8 mouse cellular contexts compared by ENCODE assay signal in the genomic region with DNA sequence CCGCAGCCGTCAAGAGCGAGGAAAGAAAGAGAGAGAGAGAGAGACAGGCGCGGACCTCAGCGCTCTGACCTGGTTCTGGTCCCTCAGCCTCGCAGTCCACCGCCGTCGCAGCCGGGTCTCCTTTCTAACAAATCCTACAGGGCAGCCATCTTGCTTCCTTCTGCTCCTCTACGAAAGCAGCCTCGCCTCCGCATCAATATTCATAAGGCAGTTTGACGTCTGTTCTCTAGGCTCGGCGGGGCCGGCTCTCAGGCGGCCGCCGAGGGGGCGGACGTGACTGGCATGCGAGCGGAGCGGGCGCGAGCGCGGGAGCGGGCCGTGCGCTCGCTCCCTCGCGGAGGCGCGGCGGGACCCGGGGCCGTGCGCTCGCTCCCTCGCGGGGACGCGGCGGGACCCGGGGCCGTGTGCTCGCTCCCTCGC. TPM values are rescaled to one million over a fixed set of nuclear protein-coding genes. Genes with fewer than 3 reads are reported as not detected.
DNase-seq lines count a peak whose midpoint lies in the region; ATAC-seq and TF ChIP-seq lines count a peak whose summit lies in the region.

No protein-coding gene starts in this region.

- WGBS in intestine, embryonic 14.5 days = under 1% methylated on average over 43 of the region's 52 CpGs

- DNase-seq in gastrocnemius, postnatal 14 days = peak; percentile 85
- DNase-seq in intestine, embryonic 14.5 days (ENCODE audit: low spot score) = peak; percentile 90
- peak; percentile 92 to 96 for DNase-seq in left cerebral cortex, postnatal 14 days (ENCODE audit: low spot score in 2 of 2)
- peak; percentile 91 for DNase-seq in right cerebral cortex, postnatal 25 days
- DNase-seq in urinary bladder, postnatal 36 days (ENCODE audit: low spot score in 2 of 2) = peak; percentile 78 to 85

- peak overlapping the region; percentile 96 for H3K27ac ChIP-seq in cortical plate, adult 2 months (ENCODE audit: insufficient read depth, low read length)
- H3K27ac ChIP-seq in intestine, embryonic 14.5 days (ENCODE audit: low read depth) = peak overlapping the region; percentile 95

- H3K9ac ChIP-seq in intestine, embryonic 14.5 days (ENCODE audit: low read length) = peak overlapping the region; percentile 90

- peaks cover 5% of the 10 kb centered on the region for H3K4me1 ChIP-seq in cortical plate, adult 2 months (ENCODE audit: control insufficient read depth, insufficient read depth, low read length)
- 0 out of 2 replicates have a peak, but pooled peaks cover 14% of the 10 kb centered on the region for H3K4me1 ChIP-seq in intestine, embryonic 14.5 days (replicated peaks; ENCODE audit: control insufficient read depth, insufficient read depth, low read length)

- peak overlapping the region; percentile 71 for H3K4me2 ChIP-seq in intestine, embryonic 14.5 days (ENCODE audit: low read length)

- H3K4me3 ChIP-seq in cortical plate, adult 2 months (ENCODE audit: insufficient read depth, low read length) = peak overlapping the region; percentile 77
- H3K4me3 ChIP-seq in intestine, embryonic 14.5 days (ENCODE audit: low read depth, low read length) = peak overlapping the region; percentile 84

- H3K9me3 ChIP-seq in intestine, embryonic 14.5 days (ENCODE audit: control insufficient read depth, low read length) = no peaks in the 10 kb centered on the region

- H3K36me3 ChIP-seq in intestine, embryonic 14.5 days (ENCODE audit: control insufficient read depth, insufficient read depth, low read length) = no peaks in the 10 kb centered on the region

- H3K27me3 ChIP-seq in intestine, embryonic 14.5 days (replicated peaks; ENCODE audit: control insufficient read depth, insufficient read depth, low read length) = no peaks in the 10 kb centered on the region

- intact Hi-C loops in gastrocnemius, postnatal 14 days (cut with DNase I; ENCODE audit: low total_unique reads) = no loop called here
- intact Hi-C loops in left cerebral cortex, postnatal 14 days (cut with DNase I) = loop anchor here (10.0 kb wide), 2 partner anchors 211 to 701 kb away; no protein-coding TSS in a partner anchor

- no peak for TF ChIP-seq CTCF in cortical plate, adult 2 months (IDR thresholded peaks at IDR 0.05; ENCODE audit: extremely low read depth, insufficient read depth, low read length)

- peak; percentile 90 for TF ChIP-seq POLR2A in cortical plate, adult 2 months (IDR thresholded peaks at IDR 0.05; ENCODE audit: extremely low read depth, insufficient read depth, low read length)

- ATAC-seq in activated CD4-positive, CD25-positive, alpha-beta regulatory T cell, adult 4 months = peak; percentile 89
- peak; percentile 93 for ATAC-seq in intestine, embryonic 14.5 days (replicated peaks; ENCODE audit: low FRiP score, low TSS enrichment, low read depth)
- ATAC-seq in megakaryocyte-erythroid progenitor cell, adult 5-6 weeks (replicated peaks; ENCODE audit: low FRiP score, low TSS enrichment, poor library complexity, severe bottlenecking) = peak; percentile 92

RNA-seq across cellular contexts. Expression of gene Tet2, which starts 0.8 kb away (rescaled TPM):
- 10 to 100 TPM; 36.7 to 44.6 TPM for polyA plus RNA-seq in activated CD4-positive, CD25-positive, alpha-beta regulatory T cell, adult 4 months (2017; shearing (Covaris generic))
- 25.6 and 27.9 TPM in 2 replicates for polyA plus RNA-seq in cortical plate, adult 2 months (2012; rRNA removed)
- 10 to 100 TPM; 32.1 to 34.3 TPM for total RNA-seq in gastrocnemius, postnatal 14 days (2021)
- 17.9 and 19.7 TPM in 2 replicates for polyA plus RNA-seq in intestine, embryonic 14.5 days (2014; fragmentation: Nextera tagmentation; extraction: Ambion mirVana)
- total RNA-seq in left cerebral cortex, postnatal 14 days (2021) = 10 to 100 TPM; 46.1 to 48.1 TPM
- 35.1 and 38.7 TPM in 2 replicates for total RNA-seq in megakaryocyte-erythroid progenitor cell, adult 5-6 weeks (2014; fragmentation: Nextera tagmentation)
- total RNA-seq in megakaryocyte-erythroid progenitor cell, adult 5-6 weeks (2017) = 26.5 and 29.9 TPM in 2 replicates

Comparison
In these comparisons a context has a peak if more than half of its experiments do, and no peak if none do; other contexts are left out.
1. Peak in every context shown above with its lines: DNase-seq, ATAC-seq, H3K4me3 ChIP-seq and H3K27ac ChIP-seq.